11 mouse cellular contexts compared by ENCODE assay signal in the genomic region with DNA sequence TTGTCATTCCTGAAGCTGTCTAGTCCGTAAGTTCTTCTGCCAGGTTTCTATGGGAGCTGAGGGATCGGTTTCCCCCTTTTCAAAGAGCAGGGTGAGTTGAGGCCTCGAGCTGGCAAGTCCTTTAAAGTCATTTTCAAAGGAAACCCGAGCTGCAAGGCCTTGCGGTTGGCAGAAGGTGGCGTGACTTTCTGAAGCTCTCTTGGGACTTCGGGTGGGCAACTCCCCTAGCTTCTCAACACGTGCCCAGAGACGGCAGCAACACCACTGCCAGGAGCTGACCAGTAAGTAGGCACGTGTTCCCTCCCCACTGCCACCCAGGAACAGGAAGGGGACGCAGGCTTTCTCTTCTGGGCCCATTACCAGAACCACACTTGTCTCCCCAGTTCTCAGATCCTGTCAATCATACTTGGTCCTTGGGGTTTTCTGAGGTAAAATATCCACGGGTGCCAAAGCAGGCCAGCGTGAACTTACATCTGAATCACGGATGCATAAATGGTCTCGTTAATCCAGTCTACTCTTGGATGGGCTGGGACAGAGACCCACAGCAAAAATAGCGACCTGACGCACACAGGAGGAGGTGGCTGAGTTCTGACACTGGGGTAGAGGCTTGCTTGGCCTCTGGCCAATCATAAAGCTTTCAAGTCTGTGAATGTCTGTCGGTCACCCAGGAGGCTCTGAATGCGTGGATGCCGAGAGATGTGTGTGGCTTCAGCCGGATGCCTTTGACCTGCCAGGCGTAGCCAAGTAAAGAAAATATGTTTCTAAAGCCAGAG. TPM values are rescaled to one million over a fixed set of nuclear protein-coding genes. Genes with fewer than 3 reads are reported as not detected.
DNase-seq lines count a peak whose midpoint lies in the region; ATAC-seq and TF ChIP-seq lines count a peak whose summit lies in the region.
"Had no signal": no experiment of that assay in that cellular context is flagged by ENCODE, and none has a peak within 500 bp of the region (broad histone marks: within the 10 kb centered on the region; RNA-seq: fewer than 3 reads in every experiment).

No protein-coding gene starts in this region.

- TF ChIP-seq POLR2A in brain, embryonic 14.5 days (IDR thresholded peaks at IDR 0.05; ENCODE audit: borderline replicate concordance, extremely low read depth, insufficient read depth, insufficient read length, poor library complexity, severe bottlenecking) = no peak
- TF ChIP-seq POLR2A in myocyte (IDR thresholded peaks at IDR 0.05; ENCODE audit: insufficient read length, low read depth) = peak; percentile 18

- WGBS in forebrain, embryonic 14.5 days = 48% methylated on average over 22 of the region's 22 CpGs
- 54% methylated on average over 22 of the region's 22 CpGs for WGBS in forebrain, embryonic 13.5 days

- DNase-seq in forebrain, embryonic 14.5 days (ENCODE audit: low spot score) = peak; percentile 23
- DNase-seq in lung, postnatal 10 days = peak; percentile 2
- no peak for DNase-seq in lung, adult 18-20 months
- peak; percentile 68 for DNase-seq in brain, embryonic 14.5 days (ENCODE audit: low read depth)
- DNase-seq: kidney, postnatal 14 days had no signal

- H3K36me3 ChIP-seq in forebrain, embryonic 14.5 days (ENCODE audit: control insufficient read depth, insufficient read depth, low read length) = peaks cover 4% of the 10 kb centered on the region; the same call in 1 of the 2 replicates
- peaks cover 7% of the 10 kb centered on the region for H3K36me3 ChIP-seq in forebrain, embryonic 13.5 days (ENCODE audit: poor library complexity, severe bottlenecking)
- peaks cover 39% of the 10 kb centered on the region for H3K36me3 ChIP-seq in myocyte (ENCODE audit: control insufficient read depth, insufficient read depth)

- H3K4me2 ChIP-seq in forebrain, embryonic 14.5 days (ENCODE audit: low read length) = no peak overlapping the region
- no peak overlapping the region for H3K4me2 ChIP-seq in forebrain, embryonic 13.5 days
- H3K4me2 ChIP-seq in myocyte (ENCODE audit: low read depth) = no peak overlapping the region

- no peak for TF ChIP-seq CTCF in brain, embryonic 14.5 days (IDR thresholded peaks at IDR 0.05; ENCODE audit: borderline replicate concordance, extremely low read depth, insufficient read depth, insufficient read length)

- no peaks in the 10 kb centered on the region for H3K27me3 ChIP-seq in forebrain, embryonic 14.5 days (replicated peaks; ENCODE audit: control insufficient read depth, insufficient read depth, low read length)
- H3K27me3 ChIP-seq in forebrain, embryonic 13.5 days = no peaks in the 10 kb centered on the region
- no peaks in the 10 kb centered on the region for H3K27me3 ChIP-seq in myocyte (ENCODE audit: control insufficient read depth, insufficient read depth, insufficient read length)

- no peak overlapping the region for H3K9ac ChIP-seq in forebrain, embryonic 14.5 days (ENCODE audit: low read length)
- no peak overlapping the region for H3K9ac ChIP-seq in forebrain, embryonic 13.5 days

- peaks cover 5% of the 10 kb centered on the region; the same call in 1 of the 2 replicates for H3K4me1 ChIP-seq in forebrain, embryonic 14.5 days (ENCODE audit: control insufficient read depth, insufficient read depth, low read length)
- peaks cover 10% of the 10 kb centered on the region for H3K4me1 ChIP-seq in forebrain, embryonic 13.5 days

- no peak overlapping the region for H3ac ChIP-seq in myocyte (ENCODE audit: control insufficient read depth, insufficient read length)

- no peak overlapping the region for H3K4me3 ChIP-seq in forebrain, embryonic 14.5 days (ENCODE audit: low read depth, low read length)
- no peak overlapping the region for H3K4me3 ChIP-seq in forebrain, embryonic 13.5 days
- no peak overlapping the region for H3K4me3 ChIP-seq in myocyte
- H3K4me3 ChIP-seq: erythroblast, embryonic 14.5 days had no signal

- no peaks in the 10 kb centered on the region for H3K9me3 ChIP-seq in forebrain, embryonic 14.5 days (replicated peaks; ENCODE audit: control insufficient read depth, low read length)
- H3K9me3 ChIP-seq in forebrain, embryonic 13.5 days (replicated peaks) = no peaks in the 10 kb centered on the region

- H3K27ac ChIP-seq in forebrain, embryonic 14.5 days (ENCODE audit: low read depth, low read length) = no peak overlapping the region
- no peak overlapping the region for H3K27ac ChIP-seq in forebrain, embryonic 13.5 days

- ATAC-seq in forebrain, embryonic 14.5 days = peak; percentile 37; the same call in 1 of the 2 replicates
- ATAC-seq in forebrain, embryonic 13.5 days = no peak
- ATAC-seq in inflammation-experienced regulatory T-cells, adult 6 months = no peak

- H3K79me2 ChIP-seq in myocyte (ENCODE audit: control insufficient read depth, insufficient read depth) = no peaks in the 10 kb centered on the region

TF ChIP-seq in myocyte, 11 proteins besides CTCF, POLR2A, EP300 and RAD21:
- TF ChIP-seq POLR2AphosphoS2 (IDR thresholded peaks at IDR 0.05; ENCODE audit: insufficient read length, low read depth) = peak; percentile 58
- TF ChIP-seq MAX (IDR thresholded peaks at IDR 0.05; ENCODE audit: low read depth) = no peak

RNA-seq across cellular contexts. Expression of a gene that starts 24.2 kb away (rescaled TPM):
- not detected in 2 replicates for polyA plus RNA-seq in forebrain, embryonic 14.5 days (2014; fragmentation: Nextera tagmentation; extraction: Ambion mirVana)
- polyA plus RNA-seq in forebrain, embryonic 13.5 days (2015; fragmentation: Nextera tagmentation; extraction: Ambion mirVana) = not detected in 2 replicates
- not detected in 2 replicates for polyA plus RNA-seq in brain, embryonic 14.5 days (2012; rRNA removed)
- polyA plus RNA-seq in myocyte (2012; fragmentation: generic; extraction: Trizol) = not detected
- not detected for polyA plus RNA-seq in inflammation-experienced regulatory T-cells, adult 6 months (2017; shearing (Covaris generic))
- polyA plus RNA-seq: cerebellum, adult 2 months; erythroblast, embryonic 14.5 days; liver, embryonic 16.5 days had no signal

RNA-seq across cellular contexts. Expression of a gene that starts 24.6 kb away (rescaled TPM):
- polyA plus RNA-seq in forebrain, embryonic 14.5 days (2014; fragmentation: Nextera tagmentation; extraction: Ambion mirVana) = 1.3 and 1.7 TPM in 2 replicates
- 0.81 and 0.84 TPM in 2 replicates for polyA plus RNA-seq in forebrain, embryonic 13.5 days (2015; fragmentation: Nextera tagmentation; extraction: Ambion mirVana)
- polyA plus RNA-seq in brain, embryonic 14.5 days (2012; rRNA removed) = 3.5 and 5.5 TPM in 2 replicates
- 28.5 TPM for polyA plus RNA-seq in myocyte (2012; fragmentation: generic; extraction: Trizol)
- polyA plus RNA-seq in inflammation-experienced regulatory T-cells, adult 6 months (2017; shearing (Covaris generic)) = 10 to 100 TPM in 2 of 3 experiments, 1 to 10 TPM in 1; 8.4 to 28.5 (median 10.2) TPM

RNA-seq across cellular contexts. Expression of a gene that starts 31.9 kb away (rescaled TPM):
- polyA plus RNA-seq in forebrain, embryonic 14.5 days (2014; fragmentation: Nextera tagmentation; extraction: Ambion mirVana) = not detected in 2 replicates
- not detected in 2 replicates for polyA plus RNA-seq in forebrain, embryonic 13.5 days (2015; fragmentation: Nextera tagmentation; extraction: Ambion mirVana)
- 0.04 and 0.07 TPM in 2 replicates for polyA plus RNA-seq in brain, embryonic 14.5 days (2012; rRNA removed)
- 0.01 TPM for polyA plus RNA-seq in myocyte (2012; fragmentation: generic; extraction: Trizol)
- not detected for polyA plus RNA-seq in inflammation-experienced regulatory T-cells, adult 6 months (2017; shearing (Covaris generic))
- polyA plus RNA-seq: cerebellum, adult 2 months; erythroblast, embryonic 14.5 days; liver, embryonic 16.5 days had no signal

Comparison
In these comparisons a context has a peak if more than half of its experiments do, and no peak if none do; other contexts are left out.
1. DNase-seq: peak in forebrain, embryonic 14.5 days (single experiment), lung, postnatal 10 days (single experiment) and brain, embryonic 14.5 days (single experiment); none in lung, adult 18-20 months (0 of 2).